Mouse (Mus musculus): ENCODE data around the gene Lmna. TPM values are rescaled to one million over a fixed set of nuclear protein-coding genes. Genes with fewer than 3 reads are reported as not detected.
A peak's percentile ranks its signal among the peaks of the same experiment; 100 is the strongest.

Lmna gene
- polyA plus RNA-seq, 1 experiment from 2014 or later, result 121 TPM

DNA sequence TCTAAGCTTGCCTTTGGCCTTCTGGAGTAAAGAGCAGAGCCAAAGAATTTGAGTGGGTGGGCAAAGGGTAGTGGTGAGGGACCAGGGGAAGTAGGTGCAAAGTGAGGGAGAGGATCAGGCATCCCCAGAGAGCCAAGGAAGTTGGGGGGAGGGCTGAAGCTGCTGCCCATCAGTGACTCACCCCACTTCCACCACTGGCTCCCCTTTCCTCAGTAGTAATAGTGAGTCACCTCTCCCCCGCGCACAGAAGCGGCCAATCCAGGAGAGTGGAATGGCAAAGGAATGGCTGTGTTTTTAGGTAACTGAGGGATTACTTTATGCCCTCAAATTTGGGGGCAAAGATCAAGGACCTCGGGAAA lies 6.3 kb downstream of the Lmna start:
- peaks cover 42% of the 10 kb centered on the region for H3K4me1 ChIP-seq
- peak overlapping the region; percentile 84 for H3K27ac ChIP-seq
- no peaks in the 10 kb centered on the region for H3K27me3 ChIP-seq
- H3K4me3 ChIP-seq, result peak overlapping the region; percentile 75
- H3K4me2 ChIP-seq, result peak overlapping the region; percentile 98
- peak overlapping the region; percentile 90 for H3K9ac ChIP-seq
- 0 out of 2 replicates have a peak, but pooled peaks cover 3% of the 10 kb centered on the region for H3K36me3 ChIP-seq
- ATAC-seq (ENCODE audit: borderline replicate concordance, extremely low read depth, low FRiP score, low TSS enrichment), result peak; percentile 27; the same call in 1 of the 2 replicates
- 18% methylated on average over 4 of the region's 4 CpGs for WGBS
- H3K9me3 ChIP-seq, result no peaks in the 10 kb centered on the region

- H3K4me2 ChIP-seq, result peak overlapping the region; percentile 98
- 0 out of 2 replicates have a peak, but pooled peaks cover 3% of the 10 kb centered on the region for H3K36me3 ChIP-seq
- ATAC-seq (ENCODE audit: borderline replicate concordance, extremely low read depth, low FRiP score, low TSS enrichment), result peak; percentile 90
- peaks cover 42% of the 10 kb centered on the region for H3K4me1 ChIP-seq
- H3K9ac ChIP-seq, result peak overlapping the region; percentile 90
- under 1% methylated on average over 55 of the region's 55 CpGs for WGBS
- no peaks in the 10 kb centered on the region for H3K9me3 ChIP-seq
- H3K27ac ChIP-seq, result peak overlapping the region; percentile 84
- H3K27me3 ChIP-seq, result no peaks in the 10 kb centered on the region
- H3K4me3 ChIP-seq, result peak overlapping the region; percentile 75
Observed at GRCm38 (mm10) chr3:88502641-88503504, 6.9 kb downstream of the Lmna start.

DNA sequence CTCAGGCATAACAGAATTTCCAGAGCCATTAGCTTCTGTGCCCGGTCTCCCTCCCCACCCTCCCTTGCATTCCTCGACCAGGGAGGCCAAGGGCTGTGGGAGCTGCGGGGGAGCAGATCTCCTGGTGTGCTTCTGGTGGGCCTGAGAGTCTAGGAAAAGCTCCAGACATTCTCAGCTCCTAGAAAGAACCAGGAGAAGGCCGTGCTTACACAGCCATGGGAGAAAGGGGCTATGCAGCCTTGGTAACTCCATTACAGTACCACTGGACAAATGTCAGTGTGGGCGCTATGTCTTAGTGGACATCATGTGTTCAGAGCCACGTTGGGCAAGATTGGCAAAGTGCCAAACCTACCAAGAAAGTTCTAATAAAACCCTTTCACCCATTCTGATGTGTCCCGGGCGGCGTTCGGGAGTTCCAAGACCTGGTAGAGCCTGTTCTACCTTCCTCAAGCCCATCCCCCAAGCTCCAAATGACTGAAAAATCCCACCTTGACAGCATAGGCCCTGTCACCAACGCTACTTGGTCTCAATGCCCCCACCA lies 7.7 kb downstream of the Lmna start:
- H3K9ac ChIP-seq, result peak overlapping the region; percentile 90
- peak overlapping the region; percentile 75 for H3K4me3 ChIP-seq
- H3K4me2 ChIP-seq, result peak overlapping the region; percentile 98
- ATAC-seq (ENCODE audit: borderline replicate concordance, extremely low read depth, low FRiP score, low TSS enrichment), result peak; percentile 13; the same call in 1 of the 2 replicates
- no peaks in the 10 kb centered on the region for H3K27me3 ChIP-seq
- 0 out of 2 replicates have a peak, but pooled peaks cover 5% of the 10 kb centered on the region for H3K36me3 ChIP-seq
- H3K4me1 ChIP-seq, result peaks cover 42% of the 10 kb centered on the region
- peak overlapping the region; percentile 84 for H3K27ac ChIP-seq
- WGBS, result 16% methylated on average over 11 of the region's 11 CpGs
- no peaks in the 10 kb centered on the region for H3K9me3 ChIP-seq

GRCm38 (mm10) chr3:88501366-88502030 lies 8.3 kb downstream of the Lmna start:
- peak overlapping the region; percentile 90 for H3K9ac ChIP-seq
- H3K9me3 ChIP-seq, result no peaks in the 10 kb centered on the region
- peak overlapping the region; percentile 84 for H3K27ac ChIP-seq
- 0 out of 2 replicates have a peak, but pooled peaks cover 5% of the 10 kb centered on the region for H3K36me3 ChIP-seq
- peaks cover 42% of the 10 kb centered on the region for H3K4me1 ChIP-seq
- H3K27me3 ChIP-seq, result no peaks in the 10 kb centered on the region
- peak overlapping the region; percentile 98 for H3K4me2 ChIP-seq
- 56% methylated on average over 6 of the region's 6 CpGs for WGBS
- peak overlapping the region; percentile 75 for H3K4me3 ChIP-seq
- no peak for ATAC-seq (ENCODE audit: borderline replicate concordance, extremely low read depth, low FRiP score, low TSS enrichment)

- Histone ChIP-seq H3K9me3 (no peaks in the 10 kb centered on the region), H3K4me2 (peak overlapping the region; percentile 98), H3K27me3 (no peaks in the 10 kb centered on the region), H3K9ac (no peak overlapping the region), H3K27ac (no peak overlapping the region), H3K4me1 (peaks cover 42% of the 10 kb centered on the region), H3K36me3 (0 out of 2 replicates have a peak, but pooled peaks cover 5% of the 10 kb centered on the region), H3K4me3 (0 out of 2 replicates have a peak overlapping the region, but pooled peaks have one; percentile 75)
- ATAC-seq (ENCODE audit: borderline replicate concordance, extremely low read depth, low FRiP score, low TSS enrichment), result no peak
- 39% methylated on average over 4 of the region's 4 CpGs for WGBS
Observed at GRCm38 (mm10) chr3:88500655-88501365, 8.9 kb downstream of the Lmna start.

GRCm38 (mm10) chr3:88500087-88500486 lies 9.7 kb downstream of the Lmna start:
- no peaks in the 10 kb centered on the region for H3K27me3 ChIP-seq
- peaks cover 43% of the 10 kb centered on the region for H3K4me1 ChIP-seq
- no peak overlapping the region for H3K9ac ChIP-seq
- WGBS, result 78% methylated on average over 7 of the region's 7 CpGs
- H3K4me2 ChIP-seq, result no peak overlapping the region
- H3K36me3 ChIP-seq, result 0 out of 2 replicates have a peak, but pooled peaks cover 5% of the 10 kb centered on the region
- no peak overlapping the region for H3K4me3 ChIP-seq
- H3K9me3 ChIP-seq, result no peaks in the 10 kb centered on the region
- no peak overlapping the region for H3K27ac ChIP-seq
- ATAC-seq (ENCODE audit: borderline replicate concordance, extremely low read depth, low FRiP score, low TSS enrichment), result no peak

- Histone ChIP-seq H3K36me3 (0 out of 2 replicates have a peak, but pooled peaks cover 5% of the 10 kb centered on the region), H3K9ac (no peak overlapping the region), H3K27me3 (no peaks in the 10 kb centered on the region), H3K9me3 (no peaks in the 10 kb centered on the region), H3K4me2 (no peak overlapping the region), H3K4me3 (no peak overlapping the region), H3K27ac (no peak overlapping the region), H3K4me1 (peaks cover 45% of the 10 kb centered on the region)
- no peak for ATAC-seq (ENCODE audit: borderline replicate concordance, extremely low read depth, low FRiP score, low TSS enrichment)
- WGBS, result 79% methylated on average over 4 of the region's 4 CpGs
Observed at GRCm38 (mm10) chr3:88499580-88499979, 10.2 kb downstream of the Lmna start.

GRCm38 (mm10) chr3:88495741-88496415 lies 13.9 kb downstream of the Lmna start:
- ATAC-seq (ENCODE audit: borderline replicate concordance, extremely low read depth, low FRiP score, low TSS enrichment), result no peak
- 76% methylated on average over 10 of the region's 10 CpGs for WGBS
- H3K9ac ChIP-seq, result no peak overlapping the region
- H3K4me2 ChIP-seq, result no peak overlapping the region
- peaks cover 41% of the 10 kb centered on the region for H3K4me1 ChIP-seq
- H3K27me3 ChIP-seq, result no peaks in the 10 kb centered on the region
- H3K36me3 ChIP-seq, result 0 out of 2 replicates have a peak, but pooled peaks cover 5% of the 10 kb centered on the region
- no peaks in the 10 kb centered on the region for H3K9me3 ChIP-seq
- H3K27ac ChIP-seq, result peak overlapping the region; percentile 94; the same call in 1 of the 2 replicates
- H3K4me3 ChIP-seq, result no peak overlapping the region

DNA sequence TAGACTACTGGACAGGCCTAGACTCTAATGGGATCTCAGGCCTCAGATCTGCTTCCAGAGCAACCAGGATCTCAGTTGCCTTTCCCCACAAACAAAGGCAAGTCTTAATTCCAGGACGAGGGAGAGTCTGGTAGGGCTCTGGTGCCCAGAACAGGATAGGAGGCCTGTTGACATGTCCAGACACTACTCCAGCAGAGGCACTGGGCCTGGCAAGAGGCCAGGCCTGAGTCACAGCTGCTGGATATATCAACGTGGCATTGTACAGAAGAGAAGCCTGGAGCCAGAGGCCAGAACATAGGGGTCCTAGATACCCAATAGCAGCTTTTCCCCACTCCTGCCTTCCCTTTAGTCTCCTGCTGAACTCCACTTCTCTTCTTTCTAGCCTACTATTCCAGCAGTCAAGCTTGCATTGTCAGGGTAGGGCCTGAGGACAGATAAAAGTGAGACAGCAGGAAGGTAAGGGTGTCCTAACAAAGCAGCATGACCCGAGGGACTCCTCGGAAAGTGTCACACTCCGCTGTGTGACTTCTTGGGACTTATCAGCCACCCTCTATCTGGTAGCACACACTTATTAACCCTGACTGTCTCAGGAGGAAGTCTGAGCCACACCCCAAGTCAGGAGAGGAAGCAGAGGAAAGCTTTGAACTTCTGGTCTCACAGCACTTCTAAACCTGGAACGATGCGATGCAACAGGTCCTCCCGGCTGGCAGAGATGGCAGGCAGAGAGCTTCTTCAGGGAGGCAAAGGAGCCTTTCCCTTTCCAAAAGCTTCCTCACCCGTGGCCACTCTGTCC lies 14.7 kb downstream of the Lmna start:
- WGBS, result 44% methylated on average over 9 of the region's 9 CpGs
- Histone ChIP-seq H3K36me3 (0 out of 2 replicates have a peak, but pooled peaks cover 3% of the 10 kb centered on the region), H3K4me3 (no peak overlapping the region), H3K27me3 (no peaks in the 10 kb centered on the region), H3K27ac (peak overlapping the region; percentile 94), H3K9ac (0 out of 2 replicates have a peak overlapping the region, but pooled peaks have one; percentile 11), H3K4me1 (peaks cover 45% of the 10 kb centered on the region), H3K9me3 (no peaks in the 10 kb centered on the region), H3K4me2 (no peak overlapping the region)
- ATAC-seq (ENCODE audit: borderline replicate concordance, extremely low read depth, low FRiP score, low TSS enrichment), result no peak

Data from lung, embryonic 15.5 days (tissue).